Mouse (Mus musculus) hindbrain, embryonic 14.5 days (tissue): ENCODE data around the gene Htr1b. TPM values are rescaled to one million over a fixed set of nuclear protein-coding genes. Genes with fewer than 3 reads are reported as not detected.
A peak's percentile ranks its signal among the peaks of the same experiment; 100 is the strongest.

ENCODE experiments used
- ATAC-seq: fragments of 200-750 bp; cut with Nextera tagmentation; 2 replicates; pipeline ENCODE4 v1.8.0; 2017; ENCODE audit warnings: moderate number of reproducible peaks, mild to moderate bottlenecking, moderate TSS enrichment, moderate library complexity; ENCODE audit not compliant: low FRiP score
- DNase-seq: peaks from one replicate; pipeline ENCODE4 v3.0.0-alpha.2; 2015; ENCODE audit warnings: low spot score
- H3K27ac ChIP-seq: fragments of 300-500 bp; sonication (generic); 2 replicates; pipeline ENCODE4 v1.5.1; 2014; ENCODE audit warnings: mild to moderate bottlenecking, moderate library complexity
- H3K27me3 ChIP-seq: fragments of 300-500 bp; sonication (generic); 2 replicates; pipeline ENCODE4 v1.6.1; 2014; ENCODE audit warnings: mild to moderate bottlenecking, low read length, mixed read lengths; ENCODE audit not compliant: control insufficient read depth, insufficient read depth
- H3K36me3 ChIP-seq: fragments of 300-500 bp; sonication (generic); replicated peaks from 2 replicates; pipeline ENCODE4 v1.6.1; 2014; ENCODE audit not compliant: control insufficient read depth, insufficient read depth
- H3K4me1 ChIP-seq: fragments of 300-500 bp; sonication (generic); replicated peaks from 2 replicates; pipeline ENCODE4 v1.6.1; 2014; ENCODE audit warnings: antibody characterized with exemption, low read length, mixed read lengths; ENCODE audit not compliant: control insufficient read depth, insufficient read depth
- H3K4me2 ChIP-seq: fragments of 300-500 bp; sonication (generic); replicated peaks from 2 replicates; pipeline ENCODE4 v1.6.1; 2014; ENCODE audit warnings: mild to moderate bottlenecking, moderate library complexity
- H3K4me3 ChIP-seq: fragments of 300-500 bp; sonication (generic); replicated peaks from 2 replicates; pipeline ENCODE4 v1.5.1; 2014; ENCODE audit warnings: mild to moderate bottlenecking, low read length
- H3K9ac ChIP-seq: fragments of 300-500 bp; sonication (generic); 2 replicates; pipeline ENCODE4 v1.6.1; 2014
- H3K9me3 ChIP-seq: fragments of 300-500 bp; sonication (generic); 2 replicates; pipeline ENCODE4 v1.6.1; 2016; ENCODE audit warnings: low read length; ENCODE audit not compliant: control insufficient read depth
- WGBS: fragments of 180-500 bp; shearing (Covaris S2); extraction: QIAGEN DNeasy Blood & Tissue Kit; methylation state at CpG from one replicate; pipeline ENCODE4 v1.1.7; 2014; 5-methylcytosine and 5-hydroxymethylcytosine counted together
- polyA plus RNA-seq: library from polyadenylated mRNA; unstranded; fragments of >200 nt; fragmentation: Nextera tagmentation; extraction: Ambion mirVana; gene quantifications from 2 replicates; pipeline ENCODE4 v1.2.1, GENCODE M21; 2014

Htr1b gene
- polyA plus RNA-seq, 1 experiment from 2014 or later = 3.2 TPM

DNA sequence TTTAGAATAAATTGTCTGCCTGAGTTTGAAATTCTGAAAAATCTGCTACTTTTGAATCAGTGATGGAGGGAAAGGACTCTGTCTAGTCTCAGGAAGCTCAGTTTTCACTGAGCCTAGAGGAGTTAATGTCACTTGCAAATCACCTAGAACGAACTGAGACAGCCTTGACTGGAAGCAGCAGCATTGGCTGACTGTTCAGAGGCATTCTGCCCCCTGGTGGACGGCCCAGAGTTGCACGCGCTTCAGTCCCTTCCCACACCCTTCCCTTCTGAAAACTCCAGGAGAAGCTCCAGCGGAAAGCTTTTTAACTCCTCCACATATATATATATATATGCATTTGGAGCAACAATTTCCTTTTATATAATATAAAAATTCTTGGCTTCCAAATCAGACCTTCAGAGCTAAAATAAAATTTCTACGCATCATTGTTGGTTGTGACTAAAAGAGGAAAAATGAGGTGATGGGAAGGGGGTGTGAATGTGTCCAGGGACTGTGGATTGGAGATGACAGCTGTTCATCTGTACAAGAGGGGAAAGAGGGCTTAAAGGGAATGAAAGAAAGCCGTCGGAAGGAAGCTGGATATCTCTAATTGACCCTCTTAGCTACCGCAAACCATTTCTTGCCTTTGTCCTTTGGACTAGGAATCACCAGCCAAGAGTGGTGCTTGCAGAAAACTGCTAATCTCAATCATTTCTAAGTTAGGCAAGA, 6.6 kb downstream of the Htr1b start:
- DNase-seq = peak; percentile 90
- H3K4me3 ChIP-seq = no peak overlapping the region
- no peak overlapping the region for H3K4me2 ChIP-seq
- 33% methylated on average over 9 of the region's 9 CpGs for WGBS
- ATAC-seq = peak; percentile 90
- H3K9me3 ChIP-seq = no peaks in the 10 kb centered on the region
- H3K9ac ChIP-seq = no peak overlapping the region
- no peak overlapping the region for H3K27ac ChIP-seq
- no peaks in the 10 kb centered on the region for H3K36me3 ChIP-seq
- peaks cover 3% of the 10 kb centered on the region; the same call in 1 of the 2 replicates for H3K4me1 ChIP-seq
- H3K27me3 ChIP-seq = peaks cover 14% of the 10 kb centered on the region

DNA sequence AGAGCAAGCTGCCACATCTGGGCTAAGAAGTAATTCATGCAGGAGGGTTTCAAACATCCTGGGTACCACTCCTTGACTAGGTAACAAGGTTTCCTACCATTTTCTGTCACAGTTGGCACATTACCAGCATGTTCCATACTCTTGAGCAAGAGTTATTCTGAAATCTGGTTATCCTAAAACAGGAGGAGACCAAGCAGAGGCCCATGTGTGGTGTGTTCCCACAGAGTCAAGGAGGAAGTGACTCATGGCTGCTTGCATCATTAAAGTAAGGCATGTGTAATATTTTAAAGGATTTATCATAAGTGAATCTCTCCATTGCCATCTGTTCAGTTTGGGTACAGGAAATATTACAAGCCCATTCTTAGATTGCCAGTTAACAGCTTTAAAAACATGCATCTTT, 7.7 kb downstream of the Htr1b start:
- Histone ChIP-seq H3K27ac (no peak overlapping the region), H3K36me3 (no peaks in the 10 kb centered on the region), H3K9ac (no peak overlapping the region), H3K9me3 (no peaks in the 10 kb centered on the region), H3K4me2 (no peak overlapping the region), H3K27me3 (0 out of 2 replicates have a peak, but pooled peaks cover 3% of the 10 kb centered on the region), H3K4me1 (no peaks in the 10 kb centered on the region), H3K4me3 (no peak overlapping the region)
- no peak for ATAC-seq
- no peak for DNase-seq

DNA sequence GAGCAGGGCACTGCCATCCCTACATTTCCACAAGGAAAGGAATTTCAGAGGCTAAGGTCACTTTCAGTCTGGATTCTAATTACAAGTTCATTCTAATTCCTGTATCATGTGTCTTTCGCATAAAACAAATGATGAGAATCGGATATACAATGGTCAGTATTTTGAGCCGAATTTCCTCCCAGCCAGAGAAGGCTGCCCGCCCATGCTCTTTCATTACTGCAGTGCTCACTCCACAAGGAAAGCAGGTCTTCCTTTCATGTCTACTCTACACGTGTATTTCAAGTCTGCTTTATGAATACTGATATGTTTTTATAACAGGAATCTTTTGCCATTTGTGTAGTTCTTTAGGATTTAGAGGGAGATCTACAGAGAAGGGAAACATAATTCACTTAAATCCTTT, 10.8 kb downstream of the Htr1b start:
- WGBS = 47% methylated on average over 5 of the region's 5 CpGs
- Histone ChIP-seq H3K36me3 (no peaks in the 10 kb centered on the region), H3K27me3 (no peaks in the 10 kb centered on the region), H3K9me3 (no peaks in the 10 kb centered on the region), H3K4me2 (no peak overlapping the region), H3K9ac (no peak overlapping the region), H3K4me1 (no peaks in the 10 kb centered on the region), H3K27ac (no peak overlapping the region), H3K4me3 (no peak overlapping the region)
- ATAC-seq (no peak), DNase-seq (no peak)

DNA sequence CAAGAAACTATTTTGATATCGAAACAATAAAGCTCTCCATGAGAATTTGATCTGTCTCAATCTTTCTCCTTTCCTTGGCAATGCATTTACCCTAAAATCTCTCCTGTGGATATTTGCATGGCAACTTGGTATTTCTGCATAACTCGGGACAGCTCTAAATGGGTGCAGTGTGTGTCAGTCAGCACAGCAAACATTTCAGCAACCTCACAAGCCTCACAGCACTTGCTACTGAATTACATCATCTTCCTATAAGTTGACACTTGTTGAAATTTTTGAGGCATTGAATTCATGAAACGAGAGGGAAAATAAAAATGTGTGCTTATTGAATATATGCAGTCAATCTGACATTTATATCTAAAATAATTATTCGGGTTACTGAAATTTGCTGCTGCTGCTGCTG, 22.6 kb downstream of the Htr1b start:
- no peak overlapping the region for H3K4me3 ChIP-seq
- H3K4me2 ChIP-seq = no peak overlapping the region
- H3K27ac ChIP-seq = no peak overlapping the region
- 85% methylated on average over 4 of the region's 4 CpGs for WGBS
- H3K4me1 ChIP-seq = no peaks in the 10 kb centered on the region
- H3K9me3 ChIP-seq = 0 out of 2 replicates have a peak, but pooled peaks cover 7% of the 10 kb centered on the region
- H3K9ac ChIP-seq = no peak overlapping the region
- DNase-seq = no peak
- H3K36me3 ChIP-seq = no peaks in the 10 kb centered on the region
- H3K27me3 ChIP-seq = no peaks in the 10 kb centered on the region
- ATAC-seq = no peak

Other genes with a start within 250 kb of the Htr1b start
- 1.5 and 2.6 TPM in 2 replicates for gene Mei4, start 229.8 kb upstream of the Htr1b start, polyA plus RNA-seq